Mouse (Mus musculus): ENCODE results near the gene Tgfbi.

- TF ChIP-seq CTCF (IDR thresholded peaks at IDR 0.05; ENCODE audit: borderline replicate concordance, insufficient read depth, low read length) (no peak), POLR2A (IDR thresholded peaks at IDR 0.05; ENCODE audit: low read depth, low read length) (no peak)
These were observed 2.1 kb upstream of the Tgfbi start for GRCm38 (mm10) chr13:56607225-56607624.
